Mouse (Mus musculus): ENCODE results near the gene Txndc12. TPM values are rescaled to one million over a fixed set of nuclear protein-coding genes. Genes with fewer than 3 reads are reported as not detected.

Txndc12 gene
- polyA plus RNA-seq, 3 experiments from 2014 or later = 59.8 to 63.3 (median 61.0) TPM

Other genes starting within 250 kb of the Txndc12 start
- gene Cc2d1b, start 214.7 kb upstream of the Txndc12 start, polyA plus RNA-seq (2017; shearing (Covaris generic)) = 10 to 100 TPM; 24.1 to 37.9 (median 35.3) TPM
- gene 3110021N24Rik, start 115.0 kb upstream of the Txndc12 start, polyA plus RNA-seq (2017; shearing (Covaris generic)) = not detected
- under 1 TPM; 0.71 to 0.83 (median 0.72) TPM for gene Zfyve9, start 53.8 kb upstream of the Txndc12 start, polyA plus RNA-seq (2017; shearing (Covaris generic))
- gene Btf3l4, start 987 bp upstream of the Txndc12 start, polyA plus RNA-seq (2017; shearing (Covaris generic)) = 10 to 100 TPM; 48.1 to 89.6 (median 55.2) TPM
- 10 to 100 TPM in 2 of 3 experiments, 1 to 10 TPM in 1; 9.9 to 12.9 (median 11.8) TPM for gene Kti12, start 13.2 kb downstream of the Txndc12 start, polyA plus RNA-seq (2017; shearing (Covaris generic))
- under 1 TPM in 2 of 3 experiments, not detected in 1; 0.34 to 0.68 TPM for gene A730015C16Rik, start 14.0 kb downstream of the Txndc12 start, polyA plus RNA-seq (2017; shearing (Covaris generic))
- under 1 TPM in 1 of 3 experiments, not detected in 2; 0.45 TPM for gene Rab3b, start 44.5 kb downstream of the Txndc12 start, polyA plus RNA-seq (2017; shearing (Covaris generic))
- gene Nrd1, start 166.1 kb downstream of the Txndc12 start, polyA plus RNA-seq (2017; shearing (Covaris generic)) = 10 to 100 TPM; 45.7 to 77.6 (median 58.3) TPM

Data from inflammation-experienced regulatory T-cells, adult 6 months (primary cell).